Mouse (Mus musculus) forebrain, postnatal 0 days (tissue): ENCODE results near the gene Hspb8. TPM values are rescaled to one million over a fixed set of nuclear protein-coding genes. Genes with fewer than 3 reads are reported as not detected.
A peak's percentile ranks its signal among the peaks of the same experiment; 100 is the strongest.
"Not testable (repeated sequence)": the region's sequence is repeated elsewhere in the genome, so short reads cannot be mapped to it uniquely, and the experiment has no call there.

Experiments
- ATAC-seq: fragments of 200-750 bp; cut with Nextera tagmentation; 2 replicates; pipeline ENCODE4 v1.8.0; 2017; ENCODE audit warnings: mild to moderate bottlenecking, moderate library complexity
- DNase-seq: peaks from one replicate; pipeline ENCODE4 v3.0.0-alpha.2; 2015
- H3K27ac ChIP-seq: fragments of 300-500 bp; sonication (generic); 2 replicates; pipeline ENCODE4 v1.5.1; 2014; ENCODE audit warnings: low read depth, mild to moderate bottlenecking, antibody characterized with exemption, low read length, moderate library complexity, mixed read lengths
- H3K27me3 ChIP-seq: fragments of 300-500 bp; sonication (generic); 2 replicates; pipeline ENCODE4 v1.6.1; 2014; ENCODE audit warnings: mild to moderate bottlenecking, low read length, mixed read lengths; ENCODE audit not compliant: insufficient read depth
- H3K36me3 ChIP-seq: fragments of 300-500 bp; sonication (generic); 2 replicates; pipeline ENCODE4 v1.6.1; 2014; ENCODE audit warnings: mild to moderate bottlenecking, moderate library complexity; ENCODE audit not compliant: insufficient read depth
- H3K4me1 ChIP-seq: fragments of 300-500 bp; sonication (generic); 2 replicates; pipeline ENCODE4 v1.6.1; 2014; ENCODE audit warnings: antibody characterized with exemption; ENCODE audit not compliant: insufficient read depth
- H3K4me2 ChIP-seq: fragments of 300-500 bp; sonication (generic); 2 replicates; pipeline ENCODE4 v1.6.1; 2014; ENCODE audit warnings: low read depth, mild to moderate bottlenecking, moderate library complexity
- H3K4me3 ChIP-seq: fragments of 300-500 bp; sonication (generic); 2 replicates; pipeline ENCODE4 v1.5.1; 2014; ENCODE audit warnings: low read depth, low read length, mixed read lengths
- H3K9ac ChIP-seq: fragments of 300-500 bp; sonication (generic); 2 replicates; pipeline ENCODE4 v1.6.1; 2014; ENCODE audit warnings: mild to moderate bottlenecking
- H3K9me3 ChIP-seq: fragments of 300-500 bp; sonication (generic); 2 replicates; pipeline ENCODE4 v1.6.1; 2016; ENCODE audit warnings: low read length
- CTCF ChIP-seq: sonication (generic); IDR thresholded peaks from 2 replicates; pipeline ENCODE4 v1.5.1; 2016; ENCODE audit warnings: antibody characterized with exemption, control low read depth, low read depth
- WGBS: fragments of 180-500 bp; shearing (Covaris S2); extraction: QIAGEN DNeasy Blood & Tissue Kit; methylation state at CpG from one replicate; pipeline ENCODE4 v1.1.7; 2014; 5-methylcytosine and 5-hydroxymethylcytosine counted together
- polyA plus RNA-seq: library from polyadenylated mRNA; unstranded; fragments of >200 nt; fragmentation: Nextera tagmentation; extraction: Ambion mirVana; gene quantifications from 2 replicates; pipeline ENCODE4 v1.2.1, GENCODE M21; 2015
- total RNA-seq: library from RNA; depleted of rRNA; stranded (reverse); fragments of >200 nt; gene quantifications from 2 replicates; pipeline ENCODE4 v1.2.3, GENCODE M21; 2014

Gene Hspb8
- total and polyA plus RNA-seq, 2 experiments from 2014 or later = 10.6 to 13.2 TPM

DNA sequence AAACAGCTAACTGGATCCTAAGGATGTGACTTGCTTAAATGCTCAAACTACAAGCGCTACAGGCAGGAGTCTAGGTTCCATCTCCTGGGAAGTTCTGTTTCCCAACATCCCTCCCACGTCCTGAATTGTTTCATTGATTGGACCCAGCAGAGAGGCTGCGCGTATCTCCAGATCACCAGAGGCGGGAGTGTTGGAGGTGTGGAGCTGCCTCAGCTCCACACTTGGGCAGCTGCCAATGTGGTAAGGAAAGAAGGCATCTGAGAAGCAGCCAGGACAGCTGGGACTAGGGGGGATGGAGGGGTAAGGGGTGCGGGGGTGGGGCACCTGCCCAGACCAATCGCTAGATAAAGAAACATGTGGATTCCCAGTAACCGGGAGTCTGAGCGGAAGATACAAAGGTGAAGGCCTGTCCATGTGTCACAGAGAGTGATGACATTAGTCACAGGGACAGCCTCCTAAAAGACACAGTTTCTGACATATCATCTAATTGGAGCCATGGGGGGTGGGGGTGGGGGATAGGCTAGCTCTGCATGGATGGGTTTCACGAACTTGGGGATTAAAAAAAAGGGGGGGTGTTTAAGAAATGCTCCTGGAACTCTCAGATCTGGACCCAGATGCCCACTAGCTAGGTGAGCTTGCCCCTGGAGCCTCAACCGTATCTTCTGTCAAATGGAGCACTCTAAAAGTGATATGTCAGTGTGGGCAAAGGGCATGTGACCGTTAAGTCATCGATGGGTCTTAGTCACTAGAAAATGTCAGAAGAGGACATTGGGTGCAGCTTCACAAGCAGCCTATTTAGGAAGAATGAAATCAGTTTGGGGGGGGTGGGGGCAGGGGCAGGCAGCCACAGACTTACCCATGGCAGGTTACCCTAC lies 12.5 kb upstream of the Hspb8 start:
- TF ChIP-seq CTCF = no peak
- DNase-seq = no peak
- ATAC-seq = no peak

DNA sequence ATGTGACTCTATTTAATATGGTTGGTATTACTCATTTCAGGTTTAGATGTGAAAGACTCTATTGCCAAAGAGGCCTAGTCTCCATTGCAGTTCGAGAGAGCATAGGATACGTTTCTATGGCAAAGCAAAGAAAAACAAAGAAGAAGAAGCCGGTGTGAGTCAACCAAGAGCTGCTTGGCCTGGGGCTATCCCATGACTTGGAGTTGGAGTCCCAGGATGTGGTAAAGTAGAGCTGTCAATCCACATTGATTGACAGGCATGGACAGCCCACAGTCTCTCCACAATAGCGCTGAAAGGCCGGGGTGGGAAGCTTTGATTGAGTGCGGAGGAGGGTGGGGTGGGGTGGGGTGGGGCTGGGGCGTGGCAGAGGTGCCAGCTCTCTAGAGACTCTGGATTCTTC lies 10.2 kb upstream of the Hspb8 start:
- Histone ChIP-seq H3K4me1 (no peaks in the 10 kb centered on the region), H3K9ac (no peak overlapping the region), H3K36me3 (no peaks in the 10 kb centered on the region), H3K27me3 (no peaks in the 10 kb centered on the region), H3K27ac (no peak overlapping the region), H3K4me2 (no peak overlapping the region), H3K4me3 (no peak overlapping the region), H3K9me3 (no peaks in the 10 kb centered on the region)
- no peak for TF ChIP-seq CTCF
- 57% methylated on average over 7 of the region's 7 CpGs for WGBS
- DNase-seq (no peak), ATAC-seq (no peak)

More for the DNA sequence above, 12.5 kb upstream of the Hspb8 start:
- Histone ChIP-seq H3K9me3 (no peaks in the 10 kb centered on the region), H3K36me3 (no peaks in the 10 kb centered on the region), H3K4me2 (no peak overlapping the region), H3K27me3 (no peaks in the 10 kb centered on the region), H3K9ac (no peak overlapping the region), H3K4me3 (no peak overlapping the region), H3K4me1 (no peaks in the 10 kb centered on the region), H3K27ac (no peak overlapping the region)
- 48% methylated on average over 13 of the region's 13 CpGs for WGBS

DNA sequence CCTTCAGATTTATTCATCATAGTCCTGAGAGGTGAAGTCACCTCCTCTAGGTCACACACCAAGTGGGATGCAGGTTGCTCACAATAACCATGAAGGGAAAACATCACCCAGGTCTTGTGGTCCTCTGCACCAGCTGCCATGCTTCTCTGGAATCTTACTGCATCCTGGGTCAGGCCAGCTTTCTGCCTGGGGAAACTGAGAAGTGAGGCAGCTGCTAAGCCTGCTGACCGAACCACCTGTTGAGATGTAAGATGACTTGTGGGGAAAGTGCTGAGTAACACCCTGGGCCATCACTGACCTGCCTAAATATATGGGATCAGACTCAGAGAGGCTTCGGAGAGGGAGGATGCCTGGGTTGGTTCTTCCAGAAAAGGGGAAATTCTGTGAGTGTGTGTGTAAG lies 4.0 kb upstream of the Hspb8 start:
- no peaks in the 10 kb centered on the region for H3K9me3 ChIP-seq
- no peak overlapping the region for H3K9ac ChIP-seq
- H3K4me3 ChIP-seq = no peak overlapping the region
- H3K27ac ChIP-seq = no peak overlapping the region
- no peaks in the 10 kb centered on the region for H3K36me3 ChIP-seq
- no peaks in the 10 kb centered on the region for H3K27me3 ChIP-seq
- WGBS = 83% methylated on average over 2 of the region's 2 CpGs
- H3K4me2 ChIP-seq = no peak overlapping the region
- no peaks in the 10 kb centered on the region for H3K4me1 ChIP-seq
- no peak for DNase-seq
- no peak for TF ChIP-seq CTCF
- no peak for ATAC-seq

DNA sequence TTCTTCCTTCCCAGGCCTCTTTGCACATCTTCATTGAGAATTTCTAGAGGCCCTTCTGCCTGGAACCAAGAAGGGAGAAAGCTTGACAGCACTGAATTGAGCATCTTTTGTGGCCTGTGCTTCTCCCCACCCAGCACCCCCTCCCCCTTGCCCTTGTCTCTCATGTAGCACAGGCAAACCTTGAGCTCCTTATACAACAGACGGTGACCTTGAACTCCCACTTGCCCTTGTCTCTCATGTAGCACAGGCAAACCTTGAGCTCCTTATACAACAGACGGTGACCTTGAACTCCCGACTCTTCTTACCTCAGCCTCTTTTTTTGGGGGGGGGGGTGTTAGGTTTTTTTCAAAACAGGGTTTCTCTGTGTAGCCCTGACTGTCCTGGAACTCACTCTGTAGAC lies 3.0 kb upstream of the Hspb8 start:
- not testable (repeated sequence) for ATAC-seq, H3K4me3 ChIP-seq

DNA sequence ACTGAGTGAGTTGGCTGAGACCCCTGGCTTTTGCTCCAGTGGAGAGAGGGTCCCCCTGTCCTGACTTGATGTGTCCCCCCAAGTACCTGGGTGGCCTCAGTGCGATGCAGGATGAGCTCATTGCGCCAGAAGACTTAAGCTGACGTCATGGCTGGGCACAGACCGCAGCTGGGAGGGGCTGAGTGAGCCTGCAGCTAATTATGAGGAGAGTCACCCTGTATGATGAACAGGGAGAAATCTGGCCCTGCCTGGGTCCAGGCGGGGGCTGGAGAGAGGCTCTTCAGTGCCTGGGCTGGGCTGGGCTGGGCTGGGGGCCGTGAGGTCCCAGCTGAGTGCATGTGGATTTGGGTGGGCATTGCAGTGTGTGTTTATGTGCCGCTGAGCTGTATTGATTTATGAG lies 2.6 kb upstream of the Hspb8 start:
- H3K9ac ChIP-seq = no peak overlapping the region
- H3K4me1 ChIP-seq = no peaks in the 10 kb centered on the region
- no peak for TF ChIP-seq CTCF
- H3K4me2 ChIP-seq = no peak overlapping the region
- no peaks in the 10 kb centered on the region for H3K36me3 ChIP-seq
- H3K27ac ChIP-seq = no peak overlapping the region
- ATAC-seq (no peak; the same call in 1 of the 2 replicates), DNase-seq (no peak)
- no peak overlapping the region for H3K4me3 ChIP-seq
- H3K9me3 ChIP-seq = no peaks in the 10 kb centered on the region
- H3K27me3 ChIP-seq = no peaks in the 10 kb centered on the region
- WGBS = 32% methylated on average over 7 of the region's 7 CpGs

More for the DNA sequence above, 3.0 kb upstream of the Hspb8 start:
- H3K9me3 ChIP-seq, H3K9ac ChIP-seq, H3K27me3 ChIP-seq, DNase-seq, H3K36me3 ChIP-seq, H3K4me2 ChIP-seq, H3K27ac ChIP-seq, H3K4me1 ChIP-seq: not testable (repeated sequence)
- 87% methylated on average over 3 of the region's 3 CpGs for WGBS

DNA sequence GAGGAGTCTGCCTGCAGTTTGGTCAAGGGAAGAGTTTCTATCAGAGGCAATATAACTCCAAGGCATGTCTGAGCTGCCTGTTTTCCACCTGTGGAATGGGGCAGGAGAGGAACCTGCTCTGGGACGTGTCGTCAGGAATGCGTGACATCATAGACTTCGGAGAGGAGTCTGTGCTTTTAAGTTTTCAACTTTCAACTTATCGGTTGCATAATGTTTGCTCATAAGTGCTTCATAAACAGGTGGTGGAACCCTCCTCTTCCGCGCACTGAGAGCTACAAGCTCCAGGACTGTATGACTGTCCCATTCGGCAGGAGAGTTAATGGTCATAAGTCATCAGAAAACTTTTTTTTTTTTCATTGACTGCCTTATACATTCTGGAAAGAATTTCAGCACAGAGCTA lies 1.1 kb upstream of the Hspb8 start:
- H3K36me3 ChIP-seq = no peaks in the 10 kb centered on the region
- WGBS = 88% methylated on average over 8 of the region's 8 CpGs
- no peak overlapping the region for H3K27ac ChIP-seq
- ATAC-seq (no peak), DNase-seq (no peak)
- no peak overlapping the region for H3K4me2 ChIP-seq
- no peaks in the 10 kb centered on the region for H3K4me1 ChIP-seq
- TF ChIP-seq CTCF = no peak
- no peaks in the 10 kb centered on the region for H3K9me3 ChIP-seq
- H3K27me3 ChIP-seq = no peaks in the 10 kb centered on the region
- H3K4me3 ChIP-seq = no peak overlapping the region
- no peak overlapping the region for H3K9ac ChIP-seq

DNA sequence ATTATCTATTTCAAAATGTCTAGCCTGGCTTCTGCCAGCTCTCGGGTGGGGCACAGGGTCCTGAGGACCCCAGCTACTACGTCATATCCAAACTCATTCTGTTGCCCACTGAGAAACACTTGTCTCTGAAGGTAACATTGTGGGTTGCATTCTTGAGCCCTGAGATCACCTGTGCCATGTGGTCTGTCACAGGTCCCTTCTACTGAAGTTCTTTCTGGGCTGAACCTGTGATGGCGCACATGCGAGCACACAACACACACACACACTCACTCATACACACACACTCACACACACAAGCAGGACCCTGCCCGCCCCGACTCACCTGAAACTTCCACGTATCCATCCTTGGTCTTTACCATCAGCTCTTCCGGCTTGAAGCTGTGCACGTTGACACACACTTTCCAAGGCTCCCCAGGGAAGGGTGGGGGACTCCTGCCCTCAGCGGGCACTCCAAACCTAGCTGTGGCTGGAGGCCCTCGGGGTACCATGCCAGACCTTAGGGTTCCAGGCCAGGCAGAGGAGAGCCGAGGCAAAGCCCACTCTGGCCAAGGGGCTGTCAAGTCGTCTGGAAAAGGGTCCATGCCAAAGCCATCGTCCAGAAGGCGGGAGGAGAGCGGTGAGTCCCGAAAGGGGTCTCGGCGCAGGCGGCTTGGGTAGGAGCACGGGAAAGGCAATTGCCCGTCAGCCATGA lies 728 bp downstream of the Hspb8 start:
- Histone ChIP-seq H3K27me3 (no peaks in the 10 kb centered on the region), H3K27ac (0 out of 2 replicates have a peak overlapping the region, but pooled peaks have one; percentile 21), H3K9me3 (no peaks in the 10 kb centered on the region), H3K9ac (no peak overlapping the region), H3K4me3 (0 out of 2 replicates have a peak overlapping the region, but pooled peaks have one; percentile 12), H3K36me3 (no peaks in the 10 kb centered on the region), H3K4me1 (no peaks in the 10 kb centered on the region), H3K4me2 (peak overlapping the region; percentile 41)
- 53% methylated on average over 22 of the region's 22 CpGs for WGBS
- ATAC-seq (no peak), DNase-seq (no peak)
- TF ChIP-seq CTCF = no peak
